Mouse (Mus musculus): ENCODE measurements around the gene Mak. TPM values are rescaled to one million over a fixed set of nuclear protein-coding genes. Genes with fewer than 3 reads are reported as not detected.

The Mak gene
- total and polyA plus RNA-seq, 2 experiments from 2014 or later: 1.9 to 2.3 TPM

DNA sequence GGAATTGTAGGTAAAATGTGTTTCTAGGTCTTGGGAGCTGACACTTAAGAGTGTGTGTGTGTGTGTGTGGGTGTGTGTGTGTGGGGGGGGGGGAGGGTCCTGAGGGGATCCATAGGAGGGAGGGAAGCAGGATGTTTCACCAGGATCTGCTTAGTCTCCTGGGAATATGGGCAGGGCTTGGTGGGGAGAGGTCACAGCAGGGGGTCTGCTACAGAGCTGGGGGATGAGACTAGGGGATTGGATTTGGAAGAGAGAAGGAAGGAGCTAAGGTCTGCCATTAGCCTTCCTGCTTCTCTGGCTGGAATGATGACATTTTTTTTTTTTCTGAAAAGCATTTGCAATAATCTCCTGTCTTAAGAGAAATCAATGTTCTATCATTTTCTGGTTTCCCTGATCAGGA is 9.2 kb upstream of the Mak start:
- H3K27ac ChIP-seq (ENCODE audit: low read depth, low read length): no peak overlapping the region
- TF ChIP-seq CTCF (IDR thresholded peaks at IDR 0.05; ENCODE audit: low read depth): no peak

DNA sequence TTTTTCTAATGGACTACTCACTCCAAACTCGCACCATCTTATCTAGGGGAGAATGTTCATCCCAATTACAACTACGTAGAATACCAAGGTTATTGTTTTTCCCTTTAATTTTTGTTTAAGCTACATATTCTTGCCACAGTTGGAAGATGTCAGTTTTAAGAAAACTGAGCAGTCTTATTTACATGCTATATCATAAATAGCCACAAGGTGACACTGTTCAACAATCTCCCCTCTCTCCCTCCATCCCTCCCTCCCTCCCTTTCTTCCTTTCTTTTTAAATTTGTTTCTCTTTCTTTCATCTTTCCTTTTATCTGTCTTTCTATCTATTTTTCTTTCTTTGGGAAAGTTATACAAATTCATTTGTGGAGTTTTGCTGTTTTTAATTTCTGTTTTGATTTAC is 5.6 kb upstream of the Mak start:
- TF ChIP-seq CTCF (IDR thresholded peaks at IDR 0.05; ENCODE audit: low read depth): peak; percentile 76
- WGBS: 15% methylated on average over 2 of the region's 2 CpGs
- Histone ChIP-seq H3K4me2 (ENCODE audit: low read depth) (no peak overlapping the region), H3K27ac (ENCODE audit: low read depth, low read length) (no peak overlapping the region), H3K9ac (no peak overlapping the region), H3K4me1 (ENCODE audit: insufficient read depth) (no peaks in the 10 kb centered on the region), H3K9me3 (ENCODE audit: low read length) (no peaks in the 10 kb centered on the region), H3K27me3 (ENCODE audit: insufficient read depth, low read length) (no peaks in the 10 kb centered on the region), H3K4me3 (ENCODE audit: low read depth, low read length) (no peak overlapping the region), H3K36me3 (ENCODE audit: insufficient read depth) (no peaks in the 10 kb centered on the region)
- ATAC-seq (peak; percentile 65; the same call in 1 of the 2 replicates), DNase-seq (no peak)

More for the DNA sequence above, 9.2 kb upstream of the Mak start:
- Histone ChIP-seq H3K4me3 (ENCODE audit: low read depth, low read length) (no peak overlapping the region), H3K4me1 (ENCODE audit: insufficient read depth) (no peaks in the 10 kb centered on the region), H3K27me3 (ENCODE audit: insufficient read depth, low read length) (no peaks in the 10 kb centered on the region), H3K9ac (no peak overlapping the region), H3K36me3 (ENCODE audit: insufficient read depth) (no peaks in the 10 kb centered on the region), H3K9me3 (ENCODE audit: low read length) (no peaks in the 10 kb centered on the region), H3K4me2 (ENCODE audit: low read depth) (no peak overlapping the region)
- ATAC-seq (no peak), DNase-seq (no peak)

DNA sequence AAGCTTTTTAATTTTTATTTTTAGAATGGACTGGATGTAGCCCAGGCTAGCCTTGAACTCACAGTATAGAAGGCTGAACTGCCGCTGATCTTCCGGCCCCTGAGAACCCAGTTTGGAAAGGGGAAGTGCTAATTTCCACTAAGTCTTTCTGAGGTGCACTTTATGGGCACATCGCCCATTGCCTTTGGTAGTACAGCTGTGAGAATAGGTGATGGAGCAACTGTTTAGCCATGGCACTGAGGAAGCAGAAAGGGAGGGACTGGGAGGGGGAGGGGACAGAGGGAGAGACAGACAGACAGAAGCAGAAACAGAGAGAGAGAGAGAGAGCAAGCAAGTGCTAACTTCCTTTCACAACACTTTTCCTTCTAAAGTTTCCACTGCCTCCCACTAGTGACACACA is 5.0 kb upstream of the Mak start:
- Histone ChIP-seq H3K27me3 (ENCODE audit: insufficient read depth, low read length) (no peaks in the 10 kb centered on the region), H3K9me3 (ENCODE audit: low read length) (no peaks in the 10 kb centered on the region), H3K4me3 (ENCODE audit: low read depth, low read length) (no peak overlapping the region), H3K4me1 (ENCODE audit: insufficient read depth) (peaks cover 2% of the 10 kb centered on the region; the same call in 1 of the 2 replicates), H3K27ac (ENCODE audit: low read depth, low read length) (no peak overlapping the region), H3K36me3 (ENCODE audit: insufficient read depth) (no peaks in the 10 kb centered on the region), H3K4me2 (ENCODE audit: low read depth) (no peak overlapping the region), H3K9ac (no peak overlapping the region)
- ATAC-seq (no peak), DNase-seq (no peak)
- no peak for TF ChIP-seq CTCF (IDR thresholded peaks at IDR 0.05; ENCODE audit: low read depth)
- WGBS: 89% methylated on average over 3 of the region's 3 CpGs

DNA sequence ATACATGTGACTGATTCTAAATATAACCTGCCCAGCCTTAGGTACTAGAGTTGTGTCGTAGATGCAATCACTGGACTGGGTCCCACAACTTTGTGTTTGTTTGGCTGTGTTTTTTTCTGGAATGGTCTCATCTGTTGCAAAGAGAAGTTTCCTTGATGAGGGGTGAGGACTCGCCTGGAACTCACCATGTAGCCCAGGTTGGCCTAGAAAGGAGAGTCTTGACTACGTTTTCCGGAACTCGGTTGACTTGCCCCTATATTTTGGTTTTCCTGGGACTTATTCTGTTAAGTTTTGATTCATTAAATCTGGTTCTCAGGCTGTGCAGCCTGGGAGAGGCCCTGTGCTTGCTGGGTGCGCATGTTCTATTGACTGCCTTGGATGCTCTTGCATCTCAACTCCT is 1.2 kb upstream of the Mak start:
- H3K27ac ChIP-seq (ENCODE audit: low read depth, low read length): no peak overlapping the region
- no peak overlapping the region for H3K4me2 ChIP-seq (ENCODE audit: low read depth)
- no peak for TF ChIP-seq CTCF (IDR thresholded peaks at IDR 0.05; ENCODE audit: low read depth)
- no peaks in the 10 kb centered on the region for H3K9me3 ChIP-seq (ENCODE audit: low read length)
- no peaks in the 10 kb centered on the region for H3K27me3 ChIP-seq (ENCODE audit: insufficient read depth, low read length)
- no peaks in the 10 kb centered on the region for H3K36me3 ChIP-seq (ENCODE audit: insufficient read depth)
- H3K9ac ChIP-seq: no peak overlapping the region
- WGBS: 92% methylated on average over 6 of the region's 6 CpGs
- ATAC-seq (no peak), DNase-seq (no peak)
- no peak overlapping the region for H3K4me3 ChIP-seq (ENCODE audit: low read depth, low read length)
- peaks cover 2% of the 10 kb centered on the region; the same call in 1 of the 2 replicates for H3K4me1 ChIP-seq (ENCODE audit: insufficient read depth)

DNA sequence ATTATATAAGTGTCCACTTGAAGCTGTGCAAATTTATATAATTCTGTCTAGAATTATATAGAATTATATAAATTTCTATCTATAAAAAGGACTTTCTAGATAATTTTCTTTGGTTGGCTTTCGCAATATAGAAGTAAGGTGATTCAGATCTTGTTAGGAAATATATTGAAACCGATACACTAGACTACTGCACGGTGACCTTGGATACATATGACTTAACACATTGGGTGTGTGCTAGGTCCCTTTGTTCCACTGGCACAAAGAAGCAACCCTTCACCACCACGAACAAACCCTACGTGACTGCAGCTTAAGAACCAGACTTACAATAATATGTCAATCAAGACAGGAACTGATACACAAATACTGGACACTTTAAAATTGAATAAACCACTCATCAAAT is 353 bp upstream of the Mak start:
- Histone ChIP-seq H3K9me3 (ENCODE audit: low read length) (no peaks in the 10 kb centered on the region), H3K4me2 (ENCODE audit: low read depth) (peak overlapping the region; percentile 88), H3K27me3 (ENCODE audit: insufficient read depth, low read length) (no peaks in the 10 kb centered on the region), H3K4me1 (ENCODE audit: insufficient read depth) (peaks cover 2% of the 10 kb centered on the region; the same call in 1 of the 2 replicates), H3K36me3 (ENCODE audit: insufficient read depth) (no peaks in the 10 kb centered on the region), H3K9ac (no peak overlapping the region), H3K27ac (ENCODE audit: low read depth, low read length) (no peak overlapping the region), H3K4me3 (ENCODE audit: low read depth, low read length) (peak overlapping the region; percentile 50)
- 50% methylated on average over 5 of the region's 5 CpGs for WGBS
- no peak for TF ChIP-seq CTCF (IDR thresholded peaks at IDR 0.05; ENCODE audit: low read depth)
- DNase-seq (no peak), ATAC-seq (no peak)

DNA sequence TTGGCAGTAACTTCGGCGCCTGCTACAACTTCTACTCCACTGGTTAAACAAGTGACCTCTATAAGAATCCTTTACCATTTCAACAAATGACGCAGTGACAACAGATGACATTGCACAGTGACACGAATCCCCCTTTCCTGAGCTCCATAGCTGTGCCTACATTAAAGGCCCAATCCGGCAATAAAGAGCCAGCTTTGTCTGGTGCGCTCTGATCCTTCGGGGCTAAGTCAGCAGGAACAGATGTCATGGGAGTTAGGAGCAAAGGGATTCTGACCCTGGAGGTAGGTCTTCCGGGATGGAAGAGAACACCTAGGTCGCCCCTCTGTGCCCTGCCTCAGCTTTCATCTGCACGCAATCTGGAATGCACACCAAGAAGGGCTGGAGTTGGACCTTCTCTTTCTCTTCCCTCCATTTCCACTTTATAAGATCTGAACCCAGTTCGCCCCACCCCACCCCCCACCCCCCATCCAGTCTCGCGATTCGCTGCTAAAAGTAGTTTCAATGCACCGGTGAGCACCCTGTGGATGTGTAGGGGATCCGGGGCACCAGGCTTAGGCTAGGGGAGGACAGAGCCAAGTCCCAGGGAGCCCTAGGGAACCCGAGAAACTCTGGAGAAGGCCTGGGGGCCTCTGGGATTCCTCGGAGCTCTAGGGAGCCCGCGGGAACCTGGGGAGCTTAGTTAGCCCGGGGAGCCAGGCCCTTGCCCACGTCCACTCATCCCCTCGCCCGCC is 651 bp downstream of the Mak start:
- 9% methylated on average over 24 of the region's 24 CpGs for WGBS
- peaks cover 2% of the 10 kb centered on the region; the same call in 1 of the 2 replicates for H3K4me1 ChIP-seq (ENCODE audit: insufficient read depth)
- H3K9ac ChIP-seq: peak overlapping the region; percentile 50
- H3K9me3 ChIP-seq (ENCODE audit: low read length): no peaks in the 10 kb centered on the region
- peak; percentile 64 for ATAC-seq
- H3K4me3 ChIP-seq (ENCODE audit: low read depth, low read length): peak overlapping the region; percentile 50
- no peak for TF ChIP-seq CTCF (IDR thresholded peaks at IDR 0.05; ENCODE audit: low read depth)
- peak overlapping the region; percentile 88 for H3K4me2 ChIP-seq (ENCODE audit: low read depth)
- H3K36me3 ChIP-seq (ENCODE audit: insufficient read depth): no peaks in the 10 kb centered on the region
- H3K27ac ChIP-seq (ENCODE audit: low read depth, low read length): no peak overlapping the region
- H3K27me3 ChIP-seq (ENCODE audit: insufficient read depth, low read length): no peaks in the 10 kb centered on the region
- DNase-seq: peak; percentile 25

DNA sequence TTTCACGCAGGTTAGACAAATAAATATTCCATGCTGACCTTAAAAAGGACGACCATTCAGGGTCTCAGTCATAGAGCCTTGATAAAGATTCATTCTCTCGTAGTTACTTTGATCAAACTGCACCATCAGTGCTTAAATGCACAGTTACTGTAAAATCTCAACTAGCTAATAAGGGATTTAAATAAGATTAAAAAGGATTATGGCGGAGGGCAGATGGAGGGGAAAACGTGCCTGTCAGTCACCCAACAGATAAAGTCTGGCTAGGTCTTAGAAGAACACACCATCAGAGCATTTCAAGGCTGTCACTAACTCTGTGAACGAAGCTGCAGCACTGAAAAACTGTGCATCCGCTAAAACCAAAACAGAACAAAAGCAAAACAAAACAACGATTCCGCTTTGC is 1.6 kb downstream of the Mak start:
- H3K9me3 ChIP-seq (ENCODE audit: low read length): no peaks in the 10 kb centered on the region
- H3K27me3 ChIP-seq (ENCODE audit: insufficient read depth, low read length): no peaks in the 10 kb centered on the region
- no peaks in the 10 kb centered on the region for H3K36me3 ChIP-seq (ENCODE audit: insufficient read depth)
- TF ChIP-seq CTCF (IDR thresholded peaks at IDR 0.05; ENCODE audit: low read depth): no peak
- no peak overlapping the region for H3K27ac ChIP-seq (ENCODE audit: low read depth, low read length)
- no peak for DNase-seq
- no peak overlapping the region for H3K9ac ChIP-seq
- peak overlapping the region; percentile 88 for H3K4me2 ChIP-seq (ENCODE audit: low read depth)
- WGBS: 31% methylated on average over 9 of the region's 9 CpGs
- 0 out of 2 replicates have a peak overlapping the region, but pooled peaks have one; percentile 50 for H3K4me3 ChIP-seq (ENCODE audit: low read depth, low read length)
- H3K4me1 ChIP-seq (ENCODE audit: insufficient read depth): peaks cover 2% of the 10 kb centered on the region; the same call in 1 of the 2 replicates
- no peak for ATAC-seq

Data from forebrain, postnatal 0 days (tissue).